Mouse (Mus musculus): ENCODE measurements around the gene Myo3b.

The Myo3b gene

GRCm38 (mm10) chr2:70345126-70345525 is 306.2 kb downstream of the Myo3b start:
- in situ Hi-C loops (cut with MboI, MseI) = loop anchor here in 1 of 2 experiments (25.0 kb wide), 1 partner anchor 1342 kb away; no protein-coding TSS in a partner anchor

DNA sequence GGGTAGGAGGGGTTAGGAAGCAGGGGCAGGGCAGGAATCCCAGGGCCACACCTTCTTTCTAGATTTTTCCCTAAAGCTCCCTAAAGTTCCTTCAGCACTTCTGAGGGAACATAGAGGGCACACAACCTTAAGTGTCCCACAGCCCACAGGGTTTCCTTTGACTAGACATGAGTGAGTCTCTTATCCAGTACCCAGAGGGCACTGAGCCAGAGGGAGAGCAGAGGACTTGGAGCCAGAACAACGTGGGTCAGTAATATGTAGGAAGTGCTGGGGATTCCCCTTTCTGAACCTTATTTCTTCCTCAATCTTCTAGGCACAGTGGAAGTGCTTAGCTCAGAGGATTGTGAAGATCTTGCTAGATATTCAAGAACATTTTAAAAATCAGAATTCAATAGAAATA is 308.6 kb downstream of the Myo3b start:
- in situ Hi-C loops (cut with MboI, MseI) = loop anchor here in 1 of 2 experiments (25.0 kb wide), 1 partner anchor 1340 kb away; no protein-coding TSS in a partner anchor

DNA sequence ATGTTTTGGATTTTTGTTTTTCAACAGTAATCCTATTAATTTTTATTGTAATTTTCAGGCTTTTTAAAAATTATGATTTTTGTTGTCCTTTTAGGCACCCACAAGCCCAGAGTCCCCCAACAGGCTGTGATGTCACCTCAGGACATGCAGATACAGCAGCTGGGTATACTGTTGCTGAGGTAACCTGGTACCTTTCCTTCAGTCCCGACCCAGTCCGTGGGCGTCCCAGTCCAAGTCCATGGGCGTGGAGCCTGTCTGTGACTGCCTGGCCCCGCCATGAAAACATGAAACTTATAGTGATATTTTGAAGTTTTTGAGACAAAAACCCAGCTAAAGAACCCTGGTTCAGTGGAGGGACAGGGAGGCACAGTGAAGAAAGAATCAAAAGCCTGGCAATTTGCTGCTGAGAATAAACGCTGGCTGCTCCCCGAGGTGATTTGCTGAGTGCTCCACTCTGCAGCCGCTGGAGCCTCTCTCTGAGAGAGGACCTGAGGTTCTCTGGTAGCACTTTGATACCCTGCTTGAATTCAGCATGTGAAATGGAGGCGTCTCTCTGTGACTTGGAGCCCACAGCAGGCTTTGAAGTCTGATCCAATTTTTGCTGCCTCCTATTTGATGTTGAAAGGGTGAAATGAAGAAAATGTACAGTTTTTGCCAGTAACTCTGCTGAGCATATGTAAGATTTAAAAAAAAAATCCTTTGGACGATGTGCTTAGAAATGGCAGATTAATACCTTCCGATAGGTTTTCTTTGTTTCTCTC is 310.0 kb downstream of the Myo3b start:
- in situ Hi-C loops (cut with MboI, MseI) = loop anchor here in 1 of 2 experiments (25.0 kb wide), 1 partner anchor 1338 kb away; no protein-coding TSS in a partner anchor

GRCm38 (mm10) chr2:70352435-70353165 is 313.7 kb downstream of the Myo3b start:
- in situ Hi-C loops (cut with MboI, MseI) = no loop called here

- in situ Hi-C loops (cut with MboI, MseI) = no loop called here
These were observed 315.1 kb downstream of the Myo3b start for GRCm38 (mm10) chr2:70354056-70354455.

GRCm38 (mm10) chr2:70355026-70355425 is 316.1 kb downstream of the Myo3b start:
- in situ Hi-C loops (cut with MboI, MseI) = no loop called here

GRCm38 (mm10) chr2:70369421-70369820 is 330.5 kb downstream of the Myo3b start:
- in situ Hi-C loops (cut with MboI, MseI) = no loop called here

DNA sequence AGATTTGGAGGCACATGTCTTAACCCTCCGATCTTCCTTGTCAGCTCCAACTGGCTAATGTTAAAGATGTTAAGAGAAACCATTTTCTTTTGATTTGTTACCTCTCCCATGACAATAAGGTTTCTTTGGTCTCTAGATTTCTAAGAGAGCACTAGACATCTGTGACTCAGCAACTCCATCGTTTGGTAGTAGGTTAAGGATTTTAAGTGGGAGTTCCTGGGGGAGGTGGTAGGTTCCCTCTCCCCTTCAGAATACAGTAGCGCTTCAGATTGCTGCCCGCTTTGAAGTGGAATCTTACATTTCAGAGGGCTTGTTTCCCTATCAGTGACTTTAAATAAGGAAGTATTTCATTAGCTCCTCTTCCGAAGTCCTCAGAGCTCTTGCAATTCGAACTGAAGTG is 340.4 kb downstream of the Myo3b start:
- in situ Hi-C loops (cut with MboI, MseI) = no loop called here

DNA sequence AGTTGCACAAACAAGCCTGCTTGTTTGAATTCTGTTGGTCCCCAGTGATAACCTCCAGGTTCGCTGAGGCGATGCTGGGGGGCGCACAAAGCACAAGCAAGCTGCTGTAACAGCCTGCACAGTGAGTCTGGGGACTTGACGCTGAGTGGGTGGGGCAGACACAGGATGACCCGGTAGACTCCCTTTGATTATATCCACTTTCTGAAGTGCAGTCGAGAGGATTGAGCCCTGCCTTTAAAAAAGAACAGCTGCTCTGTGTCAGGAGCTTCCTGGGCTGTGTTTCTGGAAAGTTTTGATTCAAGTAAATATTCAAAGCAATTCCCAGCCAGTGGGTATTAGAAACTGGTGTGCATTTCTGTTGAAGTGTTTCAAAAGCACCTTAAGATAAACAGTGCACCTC is 341.0 kb downstream of the Myo3b start:
- in situ Hi-C loops (cut with MboI, MseI) = no loop called here

DNA sequence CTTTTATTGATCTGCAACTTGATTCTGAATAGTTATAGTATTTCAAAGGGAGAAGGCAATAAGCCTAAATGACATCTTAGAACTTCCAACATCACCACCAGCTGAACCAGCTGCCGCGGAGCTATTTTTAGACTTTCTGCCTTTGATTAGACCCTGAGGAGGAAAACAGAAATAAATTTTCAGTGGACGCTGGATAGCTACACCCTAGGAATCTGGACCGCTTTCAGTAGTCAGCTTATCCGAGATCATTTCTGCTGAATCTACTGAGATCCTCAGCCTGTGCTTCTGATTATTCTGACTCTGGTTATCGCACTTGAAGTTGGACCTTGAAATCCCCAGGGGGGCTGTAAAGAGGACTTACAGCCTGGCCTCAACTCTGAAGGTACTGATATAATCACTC is 349.7 kb downstream of the Myo3b start:
- in situ Hi-C loops (cut with MboI, MseI) = no loop called here

DNA sequence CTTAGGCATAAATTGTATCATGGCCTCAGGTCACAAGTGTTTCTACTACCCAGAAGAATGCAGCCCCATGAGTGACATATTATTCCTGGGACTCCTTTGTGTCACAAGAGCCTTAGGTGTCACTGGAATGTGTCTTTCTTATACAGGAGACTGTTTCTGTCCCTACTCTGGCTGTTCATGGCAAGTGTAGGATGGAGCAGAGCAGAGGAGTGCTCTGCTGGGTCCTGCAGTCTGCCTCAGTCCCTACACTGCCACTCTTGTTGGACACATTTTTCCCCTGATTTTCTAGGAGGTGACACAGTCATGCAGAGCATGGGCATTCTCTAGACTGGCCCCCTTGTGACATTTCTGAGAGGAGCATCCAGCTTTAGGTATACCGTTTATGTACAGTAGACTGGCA is 350.2 kb downstream of the Myo3b start:
- in situ Hi-C loops (cut with MboI, MseI) = no loop called here

- in situ Hi-C loops (cut with MboI, MseI) = no loop called here
These were observed 358.9 kb downstream of the Myo3b start for GRCm38 (mm10) chr2:70397734-70398276.

DNA sequence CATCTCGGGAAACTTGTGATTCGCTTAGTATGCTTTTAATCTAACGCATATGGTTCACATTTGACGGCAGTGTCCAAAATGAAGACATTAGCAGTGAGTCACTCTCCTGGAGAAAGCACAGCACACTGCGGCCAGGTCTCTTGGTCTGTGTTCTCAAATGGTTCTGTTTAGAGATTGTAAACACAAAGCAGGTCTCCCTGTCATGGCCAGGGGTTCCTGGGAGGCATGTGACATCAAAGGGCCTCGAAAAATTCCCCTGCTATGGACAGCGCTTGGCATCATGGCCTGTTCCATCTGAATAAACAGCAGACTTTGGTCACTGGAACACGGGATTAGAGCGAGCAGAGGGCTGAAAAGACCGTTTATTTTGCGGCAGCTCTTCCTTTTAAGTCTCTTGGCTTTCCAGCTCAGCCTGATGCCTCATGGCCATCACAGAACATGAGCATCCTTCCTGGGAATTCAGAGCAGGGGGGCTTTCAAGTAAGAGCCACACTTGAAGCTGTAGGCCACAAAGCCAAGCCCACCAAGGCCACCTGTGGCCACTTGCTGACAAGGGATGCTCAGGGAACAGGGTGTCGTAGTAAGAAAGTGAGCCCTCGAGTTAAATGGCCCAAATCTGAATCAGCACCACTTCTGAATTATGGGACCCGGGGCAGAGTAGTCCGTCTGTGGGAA is 360.7 kb downstream of the Myo3b start:
- in situ Hi-C loops (cut with MboI, MseI) = no loop called here

GRCm38 (mm10) chr2:70400321-70400720 is 361.4 kb downstream of the Myo3b start:
- in situ Hi-C loops (cut with MboI, MseI) = no loop called here

- in situ Hi-C loops (cut with MboI, MseI) = no loop called here
These were observed 365.4 kb downstream of the Myo3b start for GRCm38 (mm10) chr2:70404301-70404700.

- in situ Hi-C loops (cut with MboI, MseI) = no loop called here
These were observed 367.9 kb downstream of the Myo3b start for GRCm38 (mm10) chr2:70406846-70407245.

- in situ Hi-C loops (cut with MboI, MseI) = no loop called here
These were observed 368.8 kb downstream of the Myo3b start for GRCm38 (mm10) chr2:70407729-70408128.

DNA sequence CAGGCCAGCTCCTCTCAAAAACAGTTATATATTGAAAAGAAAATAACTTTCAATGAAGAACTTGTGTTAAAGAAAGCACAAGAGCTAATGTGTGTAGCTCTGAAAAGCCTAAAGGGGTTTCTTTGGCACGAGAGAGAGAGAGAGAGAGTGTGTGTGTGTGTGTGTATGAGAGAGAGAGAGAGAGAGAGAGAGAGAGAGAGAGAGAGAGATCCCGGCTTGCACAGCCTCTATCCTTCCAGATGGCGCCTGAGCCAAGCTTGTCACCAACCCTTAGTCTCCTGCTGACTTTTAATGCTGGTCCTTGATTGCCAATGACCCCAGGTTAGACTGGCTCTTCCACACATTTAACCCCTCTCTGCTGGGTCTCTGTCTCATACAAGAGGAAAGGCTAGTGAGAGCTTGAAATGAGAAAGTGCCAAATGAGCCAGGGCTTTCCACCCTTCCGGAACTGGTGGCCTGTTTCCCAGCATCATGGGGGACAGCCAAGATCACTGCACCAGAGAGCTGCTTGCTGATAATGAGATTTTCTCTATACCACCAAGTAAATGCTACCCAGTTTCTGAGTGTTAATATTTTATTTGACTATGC is 371.5 kb downstream of the Myo3b start:
- in situ Hi-C loops (cut with MboI, MseI) = loop anchor here in 1 of 2 experiments (10.0 kb wide), 1 partner anchor 464 kb away; no protein-coding TSS in a partner anchor

GRCm38 (mm10) chr2:70412315-70412714 is 373.4 kb downstream of the Myo3b start:
- in situ Hi-C loops (cut with MboI, MseI) = loop anchor here in 1 of 2 experiments (10.0 kb wide), 1 partner anchor 462 kb away; no protein-coding TSS in a partner anchor

GRCm38 (mm10) chr2:70414386-70414785 is 375.5 kb downstream of the Myo3b start:
- in situ Hi-C loops (cut with MboI, MseI) = loop anchor here in 1 of 2 experiments (10.0 kb wide), 1 partner anchor 460 kb away; no protein-coding TSS in a partner anchor

- in situ Hi-C loops (cut with MboI, MseI) = loop anchor here (5.0 to 10.0 kb wide), 2 partner anchors 459 to 1403 kb away; no protein-coding TSS in a partner anchor
These were observed 376.6 kb downstream of the Myo3b start for GRCm38 (mm10) chr2:70415521-70415920.
